Mouse (Mus musculus) embryonic fibroblast, embryonic 13.5 days (primary cell): Measurements from ENCODE around the gene Slc5a8. TPM values are rescaled to one million over a fixed set of nuclear protein-coding genes. Genes with fewer than 3 reads are reported as not detected.

Experiments used
- H3K27ac ChIP-seq: 2 replicates; pipeline ENCODE4 v1.5.1; 2012; ENCODE audit warnings: low read length, control low read depth, inconsistent platforms; ENCODE audit not compliant: insufficient read depth
- H3K4me1 ChIP-seq: 2 replicates; pipeline ENCODE4 v1.6.1; 2011; ENCODE audit warnings: low read length; ENCODE audit not compliant: control insufficient read depth, insufficient read depth
- H3K4me3 ChIP-seq: 2 replicates; pipeline ENCODE4 v1.5.1; 2011; ENCODE audit warnings: mild to moderate bottlenecking, control low read depth, low read length; ENCODE audit not compliant: insufficient read depth
- CTCF ChIP-seq: IDR thresholded peaks from 2 replicates; pipeline ENCODE4 v1.5.1; 2011; ENCODE audit warnings: mild to moderate bottlenecking, control low read depth, low read length, moderate library complexity, borderline replicate concordance; ENCODE audit not compliant: insufficient read depth
- POLR2A ChIP-seq: IDR thresholded peaks from 2 replicates; pipeline ENCODE4 v1.6.1; 2011; ENCODE audit warnings: low read depth, mild to moderate bottlenecking, control low read depth, low read length, moderate library complexity
- polyA plus RNA-seq: library from polyadenylated mRNA; stranded (reverse); fragments of >200 nt; gene quantifications from 2 replicates; pipeline ENCODE4 v1.2.4, GENCODE M21; 2011; ENCODE audit warnings: low read depth; ENCODE audit not compliant: missing spikeins, insufficient read length

The Slc5a8 gene
- polyA plus RNA-seq, 1 experiment, result 0.23 TPM

- TF ChIP-seq POLR2A (no peak), CTCF (no peak)
- Histone ChIP-seq H3K4me1 (no peaks in the 10 kb centered on the region), H3K27ac (no peak overlapping the region), H3K4me3 (no peak overlapping the region)
These were observed 2.1 kb upstream of the Slc5a8 start for GRCm38 (mm10) chr10:88883721-88884120.

- H3K4me3 ChIP-seq, result no peak overlapping the region
- no peaks in the 10 kb centered on the region for H3K4me1 ChIP-seq
- TF ChIP-seq CTCF (no peak), POLR2A (no peak)
- no peak overlapping the region for H3K27ac ChIP-seq
These were observed 956 bp upstream of the Slc5a8 start for GRCm38 (mm10) chr10:88884836-88885235.

GRCm38 (mm10) chr10:88886114-88886513 lies 322 bp downstream of the Slc5a8 start:
- TF ChIP-seq POLR2A (no peak), CTCF (no peak)
- H3K4me1 ChIP-seq, result no peaks in the 10 kb centered on the region
- H3K27ac ChIP-seq, result no peak overlapping the region
- peak overlapping the region; percentile 6 for H3K4me3 ChIP-seq

- Histone ChIP-seq H3K4me1 (no peaks in the 10 kb centered on the region), H3K4me3 (no peak overlapping the region), H3K27ac (no peak overlapping the region)
- TF ChIP-seq CTCF, result no peak
- TF ChIP-seq POLR2A, result no peak
These were observed 2.6 kb downstream of the Slc5a8 start for GRCm38 (mm10) chr10:88888376-88888775.

GRCm38 (mm10) chr10:88891410-88891809 lies 5.6 kb downstream of the Slc5a8 start:
- TF ChIP-seq POLR2A, result no peak
- TF ChIP-seq CTCF, result no peak
- no peak overlapping the region for H3K4me3 ChIP-seq
- H3K27ac ChIP-seq, result no peak overlapping the region
- no peaks in the 10 kb centered on the region for H3K4me1 ChIP-seq

- Histone ChIP-seq H3K4me3 (no peak overlapping the region), H3K4me1 (no peaks in the 10 kb centered on the region), H3K27ac (no peak overlapping the region)
- TF ChIP-seq CTCF, result no peak
- TF ChIP-seq POLR2A, result no peak
These were observed 6.8 kb downstream of the Slc5a8 start for GRCm38 (mm10) chr10:88892560-88893087.

- no peak for TF ChIP-seq POLR2A
- no peak for TF ChIP-seq CTCF
- H3K27ac ChIP-seq, result no peak overlapping the region
- no peak overlapping the region for H3K4me3 ChIP-seq
- H3K4me1 ChIP-seq, result no peaks in the 10 kb centered on the region
These were observed 11.2 kb downstream of the Slc5a8 start for GRCm38 (mm10) chr10:88897032-88897431.

- no peak for TF ChIP-seq CTCF
- TF ChIP-seq POLR2A, result no peak
- Histone ChIP-seq H3K27ac (no peak overlapping the region), H3K4me1 (no peaks in the 10 kb centered on the region), H3K4me3 (no peak overlapping the region)
These were observed 64.0 kb downstream of the Slc5a8 start for GRCm38 (mm10) chr10:88949649-88950296.

- no peaks in the 10 kb centered on the region for H3K4me1 ChIP-seq
- H3K27ac ChIP-seq, result no peak overlapping the region
- no peak for TF ChIP-seq CTCF
- no peak for TF ChIP-seq POLR2A
- H3K4me3 ChIP-seq, result no peak overlapping the region
These were observed 64.5 kb downstream of the Slc5a8 start for GRCm38 (mm10) chr10:88950297-88950653.

- H3K4me1 ChIP-seq, result no peaks in the 10 kb centered on the region
- TF ChIP-seq POLR2A, result no peak
- TF ChIP-seq CTCF, result no peak
- H3K27ac ChIP-seq, result no peak overlapping the region
- no peak overlapping the region for H3K4me3 ChIP-seq
These were observed 75.0 kb downstream of the Slc5a8 start for GRCm38 (mm10) chr10:88960791-88961190.
